In genomic region chr5:113727238-113727637, GRCm38 (mm10) we compare ENCODE assay signal across 21 mouse cellular contexts. TPM values are rescaled to one million over a fixed set of nuclear protein-coding genes. Genes with fewer than 3 reads are reported as not detected.
"Had no signal": no experiment of that assay in that cellular context is flagged by ENCODE, and none has a peak within 500 bp of the region (broad histone marks: within the 10 kb centered on the region; RNA-seq: fewer than 3 reads in every experiment).

No protein-coding gene starts in this region.

- H3K27me3 ChIP-seq: midbrain, embryonic 15.5 days; neural tube, embryonic 12.5 days had no signal

- H3K27ac ChIP-seq: kidney, postnatal 0 days; left cerebral cortex, adult 2 months; limb, embryonic 15.5 days; liver, embryonic 12.5 days; midbrain, embryonic 10.5 days; midbrain, embryonic 15.5 days; neural tube, embryonic 12.5 days; stomach, postnatal 0 days had no signal

- ATAC-seq: liver, embryonic 12.5 days; midbrain, embryonic 15.5 days had no signal

- H3K9me3 ChIP-seq: limb, embryonic 15.5 days; liver, embryonic 12.5 days; midbrain, embryonic 10.5 days; midbrain, embryonic 15.5 days; neural tube, embryonic 12.5 days had no signal

- H3K4me1 ChIP-seq: liver, embryonic 12.5 days had no signal

- H3K9ac ChIP-seq: limb, embryonic 15.5 days; liver, embryonic 12.5 days; lung, embryonic 14.5 days; midbrain, embryonic 15.5 days; neural tube, embryonic 12.5 days had no signal

- H3K4me3 ChIP-seq: left cerebral cortex, adult 2 months; limb, embryonic 15.5 days; liver, embryonic 12.5 days; midbrain, embryonic 10.5 days; midbrain, embryonic 15.5 days; neural tube, embryonic 12.5 days had no signal

- H3K36me3 ChIP-seq: limb, embryonic 15.5 days; liver, embryonic 12.5 days; midbrain, embryonic 10.5 days; midbrain, embryonic 15.5 days; neural tube, embryonic 12.5 days had no signal

- DNase-seq: kidney, postnatal 36 days; layer of hippocampus, adult 9-11 months; lung, embryonic 14.5 days; lung, postnatal 10 days; lung, postnatal 4 days; thymus, postnatal 4 days had no signal

- H3K4me2 ChIP-seq: limb, embryonic 15.5 days; liver, embryonic 12.5 days; lung, embryonic 14.5 days; midbrain, embryonic 15.5 days; neural tube, embryonic 12.5 days had no signal

RNA-seq across cellular contexts. Expression of gene 1700069L16Rik, which starts 2.7 kb away (rescaled TPM):
- total RNA-seq: layer of hippocampus, adult 18-20 months; left cerebral cortex, adult 2 months; left cerebral cortex, postnatal 25 days; megakaryocyte, adult 5-6 weeks; monocyte, adult 5-6 weeks; neutrophil, adult 5-6 weeks had no signal
- polyA plus RNA-seq: kidney, postnatal 0 days; limb, embryonic 11.5 days; limb, embryonic 15.5 days; liver, embryonic 12.5 days; liver, embryonic 16.5 days; lung, embryonic 14.5 days; midbrain, embryonic 10.5 days; midbrain, embryonic 15.5 days; neural tube, embryonic 12.5 days; stomach, postnatal 0 days had no signal
